Mouse (Mus musculus) ovary, adult 18-20 months (tissue): ENCODE measurements around the gene Mrpl34.
A peak's percentile ranks its signal among the peaks of the same experiment; 100 is the strongest.

ENCODE experiments used
- DNase-seq: peaks from one replicate; pipeline ENCODE4 v3.0.0; 2022; ENCODE audit warnings: low spot score, mixed read lengths

Mrpl34 gene

DNA sequence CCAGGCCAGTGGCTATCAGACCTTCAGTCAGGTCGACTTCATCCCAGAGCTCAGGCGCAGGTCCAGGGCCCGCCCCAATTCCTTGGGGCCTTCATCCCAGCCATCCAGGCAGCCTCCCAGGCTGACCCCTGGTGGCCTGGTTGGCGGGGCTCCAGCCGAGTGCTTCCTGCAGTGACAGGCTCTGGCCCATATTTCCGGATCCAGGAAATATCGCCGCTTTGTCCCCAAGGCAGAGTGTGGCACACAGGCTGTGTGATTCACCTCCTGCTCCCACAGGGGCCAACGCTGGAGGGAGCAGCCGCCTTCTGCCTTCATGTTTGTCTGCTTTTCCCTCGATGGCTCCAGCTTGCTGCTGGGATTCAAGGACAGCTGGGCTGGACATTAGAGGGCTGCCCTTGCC lies 31.7 kb downstream of the Mrpl34 start:
- peak; percentile 84 for DNase-seq

DNA sequence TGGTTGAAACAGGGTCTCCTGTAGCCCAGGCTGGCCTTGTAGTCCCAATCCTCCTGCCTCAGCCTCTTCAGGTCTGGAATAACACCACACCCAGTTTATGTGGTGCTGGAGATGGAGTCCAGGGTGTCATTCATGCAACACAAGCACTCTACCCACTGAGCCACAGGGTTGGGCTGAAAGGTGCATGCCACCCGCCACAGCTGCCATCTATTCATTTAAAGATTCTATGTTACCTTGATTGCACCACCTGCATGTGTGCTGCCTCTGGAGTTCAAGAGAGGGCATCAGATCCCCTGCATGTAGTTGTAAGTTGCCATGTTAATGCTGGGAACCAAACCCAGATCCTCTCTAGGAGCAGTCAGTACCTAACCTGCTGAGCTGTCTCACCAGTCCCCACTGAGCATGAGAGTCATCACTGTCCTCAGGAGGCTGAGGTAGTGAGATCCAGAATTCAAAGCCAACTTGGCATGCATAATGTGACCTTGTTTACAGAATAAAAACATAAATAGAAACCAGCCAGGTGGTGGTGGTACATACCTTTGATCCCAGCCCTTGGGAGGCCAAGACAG lies 32.4 kb downstream of the Mrpl34 start:
- no peak for DNase-seq

- no peak for DNase-seq
Measured at GRCm38 (mm10) chr8:71497881-71498501, 33.2 kb downstream of the Mrpl34 start.

GRCm38 (mm10) chr8:71498816-71499690 lies 34.3 kb downstream of the Mrpl34 start:
- no peak for DNase-seq

DNA sequence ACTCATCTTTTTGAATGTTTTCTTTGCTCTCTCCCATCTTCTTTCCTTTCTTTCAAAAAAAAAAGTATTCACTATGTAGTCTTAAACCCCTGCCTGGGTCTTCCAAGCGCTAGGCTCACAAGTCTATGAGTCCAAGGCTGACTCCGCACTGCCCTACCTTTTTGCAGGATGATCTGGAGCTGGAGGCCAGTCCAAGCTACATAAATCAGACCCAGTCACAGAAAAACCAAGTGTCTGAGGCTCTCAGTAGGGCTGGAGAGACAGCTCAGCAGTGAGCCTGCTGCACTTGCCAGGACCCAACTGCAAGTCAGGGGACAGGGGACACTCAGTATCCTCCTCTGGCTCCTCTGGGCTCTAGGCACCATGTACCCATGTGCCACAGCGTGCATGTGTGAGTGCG lies 39.6 kb downstream of the Mrpl34 start:
- no peak for DNase-seq

DNA sequence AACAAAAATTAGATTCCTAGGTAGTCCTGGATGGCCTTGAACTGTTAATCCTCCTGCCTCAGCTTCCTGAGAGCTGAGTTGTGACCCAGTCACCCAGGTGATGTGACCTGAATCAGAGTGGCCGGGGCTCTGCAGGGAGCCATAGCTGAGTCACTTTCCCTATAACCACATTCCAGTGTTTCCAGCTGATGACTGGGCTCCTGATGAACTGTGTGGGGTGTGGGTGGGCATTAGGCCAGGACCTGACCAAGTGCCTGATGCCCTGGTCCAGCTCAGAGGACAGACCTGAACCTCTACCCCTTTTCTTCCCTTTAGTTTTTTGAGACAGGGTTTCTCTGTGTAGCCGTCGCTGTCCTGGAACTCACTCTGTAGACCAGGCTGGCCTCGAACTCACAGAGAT lies 40.6 kb downstream of the Mrpl34 start:
- DNase-seq = no peak

DNA sequence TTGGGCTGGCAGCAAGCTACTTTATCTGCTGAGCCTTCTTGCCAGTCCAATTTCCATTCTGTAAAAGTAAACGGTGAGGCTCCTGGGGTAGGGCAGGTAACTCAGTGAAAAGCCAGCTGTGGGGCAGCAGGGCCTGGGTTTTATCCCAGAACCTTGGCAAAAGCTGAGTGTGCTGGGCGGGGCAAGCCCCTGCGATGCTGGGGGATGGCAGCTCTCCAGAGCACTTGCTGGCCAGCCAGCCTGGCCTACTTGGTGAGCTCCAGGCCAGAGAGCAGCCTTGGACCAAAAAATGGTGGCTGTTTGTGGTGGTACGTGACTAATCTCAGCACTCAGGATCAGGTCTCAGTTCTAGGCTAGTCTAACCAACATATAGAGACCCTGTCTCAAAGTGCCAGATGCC lies 41.2 kb downstream of the Mrpl34 start:
- peak; percentile 65 for DNase-seq

- DNase-seq = peak; percentile 67
Measured at GRCm38 (mm10) chr8:71507589-71508104, 42.9 kb downstream of the Mrpl34 start.

- DNase-seq = no peak
Measured at GRCm38 (mm10) chr8:71509316-71509715, 44.6 kb downstream of the Mrpl34 start.

GRCm38 (mm10) chr8:71511644-71512043 lies 46.9 kb downstream of the Mrpl34 start, which contains the start of gene Plvap:
Plvap (minus strand) TSS chr8:71511752.
- DNase-seq = no peak

DNA sequence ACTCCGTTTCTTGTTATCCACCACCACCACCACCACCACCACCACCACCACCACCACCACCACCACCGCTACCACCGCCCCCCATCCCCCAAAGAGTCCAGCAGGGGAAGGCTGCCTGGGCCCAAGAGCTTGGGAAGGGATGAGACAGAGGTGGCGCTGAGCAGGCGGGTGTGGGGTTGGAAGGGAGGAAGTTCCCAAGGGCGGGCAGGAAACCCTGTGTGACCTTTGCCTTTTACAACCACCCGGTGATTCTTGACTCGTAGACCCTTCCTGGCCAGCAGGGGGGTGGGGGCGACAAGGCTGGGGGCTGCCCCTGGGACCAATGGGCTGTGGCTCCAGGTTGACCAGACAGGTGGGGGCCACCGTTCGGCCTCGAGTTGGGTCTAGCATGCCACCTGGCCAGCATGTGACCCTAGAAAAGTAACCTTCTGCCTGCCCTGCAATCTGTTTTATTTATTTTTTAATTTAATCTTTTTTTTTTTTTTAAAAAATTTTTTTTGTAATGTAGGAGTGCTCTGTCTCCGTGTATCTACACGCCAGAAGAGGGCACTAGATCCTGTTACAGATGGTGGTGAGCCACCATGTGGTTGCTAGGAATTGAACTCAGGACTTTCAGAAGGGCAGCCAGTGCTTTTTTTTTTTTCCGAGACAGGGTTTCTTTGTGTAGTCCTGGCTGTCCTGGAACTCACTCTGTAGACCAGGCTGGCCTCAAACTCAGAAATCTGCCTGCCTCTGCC lies 48.4 kb downstream of the Mrpl34 start:
- DNase-seq = no peak

DNA sequence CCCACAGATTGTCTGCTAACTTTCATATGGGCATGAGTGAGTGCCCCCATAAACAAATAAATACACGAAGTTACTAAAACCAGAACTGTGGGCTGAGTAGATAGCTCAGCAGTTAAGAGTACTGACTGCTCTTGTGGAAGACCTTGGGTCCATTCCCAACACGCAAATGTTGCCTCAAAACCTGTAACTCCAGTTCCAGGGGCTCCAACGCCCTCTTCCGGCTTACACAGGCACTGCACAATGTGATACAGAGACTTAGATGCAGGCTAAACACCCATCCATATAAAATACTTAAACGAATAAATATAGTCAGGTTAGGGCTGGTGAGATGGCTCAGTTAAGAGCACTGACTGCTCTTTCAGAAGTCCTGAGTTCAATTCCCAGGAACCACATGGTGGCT lies 50.3 kb downstream of the Mrpl34 start:
- DNase-seq = no peak
